Mouse (Mus musculus): Measurements from ENCODE around the gene Olfr1392. TPM values are rescaled to one million over a fixed set of nuclear protein-coding genes. Genes with fewer than 3 reads are reported as not detected.
"Not testable (repeated sequence)": the region's sequence is repeated elsewhere in the genome, so short reads cannot be mapped to it uniquely, and the experiment has no call there.

Gene Olfr1392
- polyA plus RNA-seq, 1 experiment from 2014 or later = not detected

DNA sequence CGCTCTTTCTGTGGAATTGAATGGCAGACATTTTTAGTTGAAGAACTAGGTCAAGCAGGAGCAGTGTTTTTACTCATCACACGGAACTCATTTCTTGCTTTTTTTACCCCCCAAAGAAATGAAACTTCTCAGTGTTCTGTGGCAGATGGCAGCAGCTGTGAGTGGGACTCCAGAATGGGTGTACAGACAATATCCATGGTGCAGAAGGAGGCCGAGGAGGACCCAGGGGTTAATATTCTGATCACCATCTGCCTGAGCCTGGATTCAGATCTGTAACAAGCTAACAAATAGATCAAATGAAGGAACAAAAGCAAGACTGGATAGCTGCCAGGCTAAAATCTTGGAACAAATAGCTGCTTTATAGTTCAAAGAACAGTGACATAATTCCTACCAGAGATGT lies 7.7 kb downstream of the Olfr1392 start:
- H3K4me3 ChIP-seq (ENCODE audit: low read depth, low read length) = no peak overlapping the region
- 86% methylated on average over 3 of the region's 3 CpGs for WGBS

GRCm38 (mm10) chr11:49304441-49304840 lies 19.4 kb downstream of the Olfr1392 start, which contains the start of gene Olfr10:
TSS of gene Olfr10 (plus strand) at chr11:49304741.
- Histone ChIP-seq H3K9ac (ENCODE audit: low read length) (no peak within 1 kb of the TSS), H3K9me3 (ENCODE audit: control insufficient read depth, low read length) (no peaks in the 10 kb centered on the region), H3K4me3 (ENCODE audit: low read depth, low read length) (no peak within 1 kb of the TSS), H3K27me3 (ENCODE audit: control insufficient read depth, insufficient read depth, low read length) (no peaks in the 10 kb centered on the region), H3K27ac (replicated peaks; ENCODE audit: low read depth, low read length) (no peak within 1 kb of the TSS), H3K4me2 (ENCODE audit: low read depth, severe bottlenecking) (no peak within 1 kb of the TSS), H3K36me3 (ENCODE audit: control insufficient read depth, insufficient read depth, low read length) (no peaks in the 10 kb centered on the region), H3K4me1 (ENCODE audit: control insufficient read depth, insufficient read depth, low read length) (no peaks in the 10 kb centered on the region)
- ATAC-seq (ENCODE audit: insufficient number of reproducible peaks, low FRiP score, low TSS enrichment, low read depth) (no peak), DNase-seq (ENCODE audit: low spot score) (no peak)

More for the DNA sequence above, 7.7 kb downstream of the Olfr1392 start:
- no peak for DNase-seq (ENCODE audit: low spot score)
- H3K4me2 ChIP-seq (ENCODE audit: low read depth, severe bottlenecking) = no peak overlapping the region
- H3K36me3 ChIP-seq (ENCODE audit: control insufficient read depth, insufficient read depth, low read length) = no peaks in the 10 kb centered on the region
- H3K9me3 ChIP-seq (ENCODE audit: control insufficient read depth, low read length) = no peaks in the 10 kb centered on the region
- no peaks in the 10 kb centered on the region for H3K27me3 ChIP-seq (ENCODE audit: control insufficient read depth, insufficient read depth, low read length)
- no peaks in the 10 kb centered on the region for H3K4me1 ChIP-seq (ENCODE audit: control insufficient read depth, insufficient read depth, low read length)
- no peak overlapping the region for H3K9ac ChIP-seq (ENCODE audit: low read length)
- no peak for ATAC-seq (ENCODE audit: insufficient number of reproducible peaks, low FRiP score, low TSS enrichment, low read depth)
- no peak overlapping the region for H3K27ac ChIP-seq (replicated peaks; ENCODE audit: low read depth, low read length)

- H3K9me3 ChIP-seq (ENCODE audit: control insufficient read depth, low read length); H3K27ac ChIP-seq (replicated peaks; ENCODE audit: low read depth, low read length); ATAC-seq (ENCODE audit: insufficient number of reproducible peaks, low FRiP score, low TSS enrichment, low read depth); H3K36me3 ChIP-seq (ENCODE audit: control insufficient read depth, insufficient read depth, low read length); H3K4me1 ChIP-seq (ENCODE audit: control insufficient read depth, insufficient read depth, low read length); H3K9ac ChIP-seq (ENCODE audit: low read length); H3K4me3 ChIP-seq (ENCODE audit: low read depth, low read length); DNase-seq (ENCODE audit: low spot score); H3K27me3 ChIP-seq (ENCODE audit: control insufficient read depth, insufficient read depth, low read length); H3K4me2 ChIP-seq (ENCODE audit: low read depth, severe bottlenecking): not testable (repeated sequence)
- 89% methylated on average over 5 of the region's 5 CpGs for WGBS
Measured at GRCm38 (mm10) chr11:49308547-49308946, 23.5 kb downstream of the Olfr1392 start.

GRCm38 (mm10) chr11:49322442-49322841 lies 37.4 kb downstream of the Olfr1392 start, which contains the start of gene Olfr1391:
TSS of gene Olfr1391 (plus strand) at chr11:49322742.
- H3K36me3 ChIP-seq (ENCODE audit: control insufficient read depth, insufficient read depth, low read length) = no peaks in the 10 kb centered on the region
- H3K4me2 ChIP-seq (ENCODE audit: low read depth, severe bottlenecking) = no peak within 1 kb of the TSS
- no peak within 1 kb of the TSS for H3K9ac ChIP-seq (ENCODE audit: low read length)
- H3K9me3 ChIP-seq (ENCODE audit: control insufficient read depth, low read length) = no peaks in the 10 kb centered on the region
- 78% methylated on average over 2 of the region's 2 CpGs for WGBS
- H3K4me1 ChIP-seq (ENCODE audit: control insufficient read depth, insufficient read depth, low read length) = no peaks in the 10 kb centered on the region
- no peak within 1 kb of the TSS for H3K27ac ChIP-seq (replicated peaks; ENCODE audit: low read depth, low read length)
- H3K27me3 ChIP-seq (ENCODE audit: control insufficient read depth, insufficient read depth, low read length) = no peaks in the 10 kb centered on the region
- H3K4me3 ChIP-seq (ENCODE audit: low read depth, low read length) = no peak within 1 kb of the TSS
- ATAC-seq (ENCODE audit: insufficient number of reproducible peaks, low FRiP score, low TSS enrichment, low read depth) (no peak), DNase-seq (ENCODE audit: low spot score) (no peak)

- Histone ChIP-seq H3K27ac (replicated peaks; ENCODE audit: low read depth, low read length) (no peak overlapping the region), H3K36me3 (ENCODE audit: control insufficient read depth, insufficient read depth, low read length) (no peaks in the 10 kb centered on the region), H3K4me3 (ENCODE audit: low read depth, low read length) (no peak overlapping the region), H3K4me1 (ENCODE audit: control insufficient read depth, insufficient read depth, low read length) (no peaks in the 10 kb centered on the region), H3K27me3 (ENCODE audit: control insufficient read depth, insufficient read depth, low read length) (no peaks in the 10 kb centered on the region), H3K9ac (ENCODE audit: low read length) (no peak overlapping the region), H3K9me3 (ENCODE audit: control insufficient read depth, low read length) (no peaks in the 10 kb centered on the region), H3K4me2 (ENCODE audit: low read depth, severe bottlenecking) (no peak overlapping the region)
- 80% methylated on average over 3 of the region's 3 CpGs for WGBS
- DNase-seq (ENCODE audit: low spot score) = no peak
- ATAC-seq (ENCODE audit: insufficient number of reproducible peaks, low FRiP score, low TSS enrichment, low read depth) = no peak
Measured at GRCm38 (mm10) chr11:49326726-49327125, 41.6 kb downstream of the Olfr1392 start.

- H3K27me3 ChIP-seq (ENCODE audit: control insufficient read depth, insufficient read depth, low read length) = no peaks in the 10 kb centered on the region
- H3K27ac ChIP-seq (replicated peaks; ENCODE audit: low read depth, low read length) = no peak overlapping the region
- no peak overlapping the region for H3K4me3 ChIP-seq (ENCODE audit: low read depth, low read length)
- WGBS = 70% methylated on average over 1 of the region's 1 CpGs
- DNase-seq (ENCODE audit: low spot score) (no peak), ATAC-seq (ENCODE audit: insufficient number of reproducible peaks, low FRiP score, low TSS enrichment, low read depth) (no peak)
- H3K4me1 ChIP-seq (ENCODE audit: control insufficient read depth, insufficient read depth, low read length) = no peaks in the 10 kb centered on the region
- H3K4me2 ChIP-seq (ENCODE audit: low read depth, severe bottlenecking) = no peak overlapping the region
- no peak overlapping the region for H3K9ac ChIP-seq (ENCODE audit: low read length)
- no peaks in the 10 kb centered on the region for H3K9me3 ChIP-seq (ENCODE audit: control insufficient read depth, low read length)
- no peaks in the 10 kb centered on the region for H3K36me3 ChIP-seq (ENCODE audit: control insufficient read depth, insufficient read depth, low read length)
Measured at GRCm38 (mm10) chr11:49329686-49330085, 44.6 kb downstream of the Olfr1392 start.

GRCm38 (mm10) chr11:49334888-49335287 lies 49.8 kb downstream of the Olfr1392 start, which contains the start of gene Olfr1390:
TSS of gene Olfr1390 (plus strand) at chr11:49335188.
- Histone ChIP-seq H3K36me3 (ENCODE audit: control insufficient read depth, insufficient read depth, low read length) (no peaks in the 10 kb centered on the region), H3K9me3 (ENCODE audit: control insufficient read depth, low read length) (no peaks in the 10 kb centered on the region), H3K27ac (replicated peaks; ENCODE audit: low read depth, low read length) (no peak within 1 kb of the TSS), H3K4me2 (ENCODE audit: low read depth, severe bottlenecking) (no peak within 1 kb of the TSS), H3K4me1 (ENCODE audit: control insufficient read depth, insufficient read depth, low read length) (no peaks in the 10 kb centered on the region), H3K9ac (ENCODE audit: low read length) (no peak within 1 kb of the TSS), H3K4me3 (ENCODE audit: low read depth, low read length) (no peak within 1 kb of the TSS), H3K27me3 (ENCODE audit: control insufficient read depth, insufficient read depth, low read length) (no peaks in the 10 kb centered on the region)
- no peak for DNase-seq (ENCODE audit: low spot score)
- WGBS = 83% methylated on average over 1 of the region's 1 CpGs
- ATAC-seq (ENCODE audit: insufficient number of reproducible peaks, low FRiP score, low TSS enrichment, low read depth) = no peak

DNA sequence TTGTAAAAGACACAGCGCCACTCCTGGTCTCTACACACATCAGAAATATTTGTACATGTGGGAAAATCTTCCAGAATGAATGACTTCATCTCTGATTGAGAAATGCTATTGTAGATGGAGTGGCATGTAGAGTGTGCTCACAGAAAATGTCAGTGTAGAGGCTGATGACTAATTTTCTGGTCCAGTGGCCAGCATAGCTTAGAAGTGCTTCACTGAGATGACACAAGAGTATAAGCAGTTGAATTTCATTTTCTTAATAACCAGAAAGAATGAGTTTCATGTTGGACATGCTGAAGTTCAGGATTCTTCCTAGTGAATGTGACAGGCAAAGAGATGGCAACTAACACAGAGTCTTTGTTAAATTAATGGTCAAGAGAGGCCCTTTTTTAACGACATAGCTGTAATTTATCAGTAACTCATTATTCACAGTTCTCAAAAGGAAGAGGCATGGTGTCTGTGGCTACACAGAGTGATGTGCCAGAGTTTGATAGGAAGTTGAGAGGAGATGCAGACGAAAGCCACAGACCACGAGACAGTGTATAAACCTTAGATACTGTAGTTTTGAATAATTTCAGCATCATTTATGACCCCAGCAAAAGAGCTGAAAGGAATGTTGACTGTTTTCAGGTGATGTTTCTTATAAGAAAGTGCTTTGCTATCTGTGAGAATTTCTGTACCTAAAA lies 52.2 kb downstream of the Olfr1392 start:
- H3K4me3 ChIP-seq (ENCODE audit: low read depth, low read length) = no peak overlapping the region
- H3K4me1 ChIP-seq (ENCODE audit: control insufficient read depth, insufficient read depth, low read length) = no peaks in the 10 kb centered on the region
- H3K27me3 ChIP-seq (ENCODE audit: control insufficient read depth, insufficient read depth, low read length) = no peaks in the 10 kb centered on the region
- H3K36me3 ChIP-seq (ENCODE audit: control insufficient read depth, insufficient read depth, low read length) = no peaks in the 10 kb centered on the region
- no peak overlapping the region for H3K9ac ChIP-seq (ENCODE audit: low read length)
- H3K9me3 ChIP-seq (ENCODE audit: control insufficient read depth, low read length) = no peaks in the 10 kb centered on the region
- ATAC-seq (ENCODE audit: insufficient number of reproducible peaks, low FRiP score, low TSS enrichment, low read depth) (no peak), DNase-seq (ENCODE audit: low spot score) (no peak)
- H3K27ac ChIP-seq (replicated peaks; ENCODE audit: low read depth, low read length) = no peak overlapping the region
- 71% methylated on average over 4 of the region's 4 CpGs for WGBS
- H3K4me2 ChIP-seq (ENCODE audit: low read depth, severe bottlenecking) = no peak overlapping the region
